Mouse (Mus musculus): ENCODE measurements around the gene Hus1b. TPM values are rescaled to one million over a fixed set of nuclear protein-coding genes. Genes with fewer than 3 reads are reported as not detected.

Gene Hus1b
- polyA plus RNA-seq, 1 experiment from 2014 or later = not detected

DNA sequence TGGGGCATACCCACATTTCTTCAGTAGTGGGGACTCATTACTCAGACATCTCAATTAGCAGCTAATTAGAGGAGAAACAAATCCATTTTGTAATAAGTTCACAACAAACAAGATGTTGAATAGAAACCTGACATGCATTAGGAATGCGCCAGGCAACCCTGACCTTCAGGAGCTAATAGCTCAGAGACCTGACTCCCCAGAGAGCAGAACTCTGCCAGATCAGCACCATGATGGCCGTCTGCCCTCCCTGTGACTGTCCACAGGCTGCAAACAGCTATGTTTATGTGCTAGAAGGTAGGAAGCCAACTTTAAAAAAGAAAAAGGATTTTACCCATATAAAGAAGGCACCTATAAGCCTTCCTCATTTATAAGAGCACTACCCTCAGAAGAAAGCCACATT is 45.3 kb downstream of the Hus1b start:
- WGBS = 66% methylated on average over 2 of the region's 2 CpGs
- no peaks in the 10 kb centered on the region for H3K4me1 ChIP-seq (replicated peaks)
- H3K4me2 ChIP-seq = no peak overlapping the region
- ATAC-seq (ENCODE audit: insufficient number of reproducible peaks, low FRiP score) = no peak
- no peak overlapping the region for H3K27ac ChIP-seq (ENCODE audit: poor library complexity, severe bottlenecking)
- no peaks in the 10 kb centered on the region for H3K9me3 ChIP-seq (replicated peaks)
- H3K27me3 ChIP-seq (replicated peaks) = no peaks in the 10 kb centered on the region
- H3K36me3 ChIP-seq = peaks cover 21% of the 10 kb centered on the region
- no peak overlapping the region for H3K9ac ChIP-seq
- no peak overlapping the region for H3K4me3 ChIP-seq

DNA sequence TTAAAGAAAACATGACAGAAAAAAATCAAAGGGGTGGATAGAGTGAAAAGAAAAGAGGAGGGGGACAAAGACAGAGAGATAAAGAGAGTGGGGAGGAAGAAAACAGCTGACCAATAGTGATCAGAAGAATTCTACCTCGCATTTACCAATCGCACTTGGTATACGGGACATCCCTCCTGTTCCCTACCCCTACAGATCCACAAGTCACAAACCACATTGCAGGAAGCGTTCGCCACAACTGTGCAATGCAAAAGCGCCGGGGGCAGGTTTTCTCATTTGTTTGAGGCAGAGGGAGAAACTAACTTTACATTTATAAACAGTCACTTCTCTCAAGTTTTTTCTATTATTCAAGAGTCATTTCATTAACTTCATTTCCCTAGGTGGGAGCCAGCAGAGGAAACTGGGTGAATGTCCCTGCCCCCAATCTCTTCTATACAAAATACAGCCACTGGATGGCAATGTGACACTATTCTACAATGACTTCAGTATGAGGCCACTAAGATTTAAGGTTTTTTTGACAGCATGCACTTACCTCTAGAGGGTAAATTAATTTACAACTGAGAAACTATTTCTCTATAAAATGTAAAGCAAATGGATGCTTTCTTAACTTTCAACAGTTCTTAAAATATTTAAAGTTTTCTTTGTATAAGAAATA is 46.0 kb downstream of the Hus1b start:
- WGBS = 94% methylated on average over 7 of the region's 7 CpGs
- no peak for ATAC-seq (ENCODE audit: insufficient number of reproducible peaks, low FRiP score)
- H3K9ac ChIP-seq = no peak overlapping the region
- H3K4me2 ChIP-seq = no peak overlapping the region
- no peaks in the 10 kb centered on the region for H3K27me3 ChIP-seq (replicated peaks)
- H3K9me3 ChIP-seq (replicated peaks) = no peaks in the 10 kb centered on the region
- H3K36me3 ChIP-seq = peaks cover 21% of the 10 kb centered on the region
- H3K27ac ChIP-seq (ENCODE audit: poor library complexity, severe bottlenecking) = no peak overlapping the region
- no peak overlapping the region for H3K4me3 ChIP-seq
- no peaks in the 10 kb centered on the region for H3K4me1 ChIP-seq (replicated peaks)

Other genes starting within 250 kb of the Hus1b start
- 0.09 TPM in 1 of 2 replicates, not detected in the other for gene Irf4, start 198.5 kb downstream of the Hus1b start, polyA plus RNA-seq (2016; fragmentation: Nextera tagmentation; extraction: Ambion mirVana)
- 26.8 and 28.2 TPM in 2 replicates for gene Exoc2, start 26.3 kb upstream of the Hus1b start, polyA plus RNA-seq (2016; fragmentation: Nextera tagmentation; extraction: Ambion mirVana)
- not detected in 2 replicates for gene Gm5447, start 26.4 kb upstream of the Hus1b start, polyA plus RNA-seq (2016; fragmentation: Nextera tagmentation; extraction: Ambion mirVana)

Measured in heart, embryonic 12.5 days (tissue).